Mouse (Mus musculus) C2C12 (cell line): ENCODE data around the gene Nfia. TPM values are rescaled to one million over a fixed set of nuclear protein-coding genes. Genes with fewer than 3 reads are reported as not detected.

Experiments used
- H3K27me3 ChIP-seq: one replicate; pipeline ENCODE4 v1.6.1; 2011; ENCODE audit not compliant: control insufficient read depth, insufficient read depth, insufficient read length
- H3K36me3 ChIP-seq: one replicate; pipeline ENCODE4 v1.6.1; 2011; ENCODE audit not compliant: control insufficient read depth, insufficient read depth
- H3K4me3 ChIP-seq: one replicate; pipeline ENCODE4 v1.5.1; 2011; ENCODE audit warnings: mild to moderate bottlenecking, control low read depth; ENCODE audit not compliant: poor library complexity, insufficient read depth, severe bottlenecking
- H3K79me2 ChIP-seq: one replicate; pipeline ENCODE4 v1.6.1; 2011; ENCODE audit not compliant: control insufficient read depth, insufficient read depth
- H3K79me3 ChIP-seq: one replicate; pipeline ENCODE4 v1.6.1; 2011; ENCODE audit warnings: low read depth, control low read depth
- H3ac ChIP-seq: one replicate; pipeline ENCODE3; 2011; ENCODE audit warnings: low read depth; ENCODE audit not compliant: control insufficient read depth, insufficient read length
- CEBPB ChIP-seq: IDR thresholded peaks from one replicate; pipeline ENCODE4 v1.6.1; 2011; ENCODE audit warnings: low read depth, mild to moderate bottlenecking, control low read depth, moderate library complexity
- CTCF ChIP-seq: IDR thresholded peaks from one replicate; pipeline ENCODE4 v1.5.1; 2011; ENCODE audit not compliant: control insufficient read depth, insufficient read depth, insufficient read length
- FOSL1 ChIP-seq: IDR thresholded peaks from one replicate; pipeline ENCODE4 v1.8.0; 2011; ENCODE audit warnings: mild to moderate bottlenecking, low read length; ENCODE audit not compliant: poor library complexity, insufficient read depth, severe bottlenecking
- MAX ChIP-seq: IDR thresholded peaks from one replicate; pipeline ENCODE4 v1.6.1; 2011; ENCODE audit warnings: mild to moderate bottlenecking, control low read depth
- MYOD1 ChIP-seq: IDR thresholded peaks from one replicate; pipeline ENCODE4 v1.6.1; 2011; ENCODE audit warnings: low read depth; ENCODE audit not compliant: control insufficient read depth, insufficient read length
- MYOG ChIP-seq: IDR thresholded peaks from one replicate; pipeline ENCODE4 v1.6.1; 2011; ENCODE audit not compliant: control insufficient read depth, insufficient read length; ENCODE audit errors: extremely low read depth
- USF1 ChIP-seq: IDR thresholded peaks from one replicate; pipeline ENCODE4 v1.6.1; 2011; ENCODE audit warnings: low read depth, mild to moderate bottlenecking, control low read depth, moderate library complexity
- polyA plus RNA-seq: library from polyadenylated mRNA; unstranded; fragments of >200 nt; fragmentation: generic; extraction: Trizol; gene quantifications from one replicate; pipeline ENCODE4 v1.2.1, GENCODE M21; 2012; ENCODE audit warnings: missing spikeins

Nfia gene
- polyA plus RNA-seq, 1 experiment: 0.33 TPM

DNA sequence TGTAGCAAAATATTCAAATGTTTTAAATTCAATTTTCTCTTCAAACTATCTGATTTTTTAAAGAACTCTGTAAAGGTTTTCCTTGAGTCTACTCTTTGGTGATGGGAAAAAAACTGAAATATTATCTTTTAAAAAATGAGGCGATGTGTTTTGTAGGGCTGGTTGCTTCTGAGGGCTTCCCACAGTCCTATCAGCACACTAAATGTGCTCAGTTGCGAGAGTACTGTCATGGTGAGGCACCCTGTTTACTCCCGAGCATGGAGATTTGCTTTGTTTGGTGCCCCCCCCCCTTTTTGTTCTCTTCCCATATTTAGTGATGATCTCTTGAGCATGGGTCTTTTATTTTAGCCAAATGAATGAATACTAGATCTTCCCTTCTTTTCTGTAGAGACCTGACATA is 9.5 kb downstream of the Nfia start:
- Histone ChIP-seq H3K36me3 (no peaks in the 10 kb centered on the region), H3ac (no peak overlapping the region), H3K79me3 (no peaks in the 10 kb centered on the region), H3K4me3 (no peak overlapping the region), H3K79me2 (no peaks in the 10 kb centered on the region), H3K27me3 (peaks cover 19% of the 10 kb centered on the region)
- TF ChIP-seq FOSL1: no peak
- no peak for TF ChIP-seq MAX
- TF ChIP-seq MYOD1: no peak
- no peak for TF ChIP-seq CEBPB
- no peak for TF ChIP-seq MYOG
- TF ChIP-seq USF1: no peak

DNA sequence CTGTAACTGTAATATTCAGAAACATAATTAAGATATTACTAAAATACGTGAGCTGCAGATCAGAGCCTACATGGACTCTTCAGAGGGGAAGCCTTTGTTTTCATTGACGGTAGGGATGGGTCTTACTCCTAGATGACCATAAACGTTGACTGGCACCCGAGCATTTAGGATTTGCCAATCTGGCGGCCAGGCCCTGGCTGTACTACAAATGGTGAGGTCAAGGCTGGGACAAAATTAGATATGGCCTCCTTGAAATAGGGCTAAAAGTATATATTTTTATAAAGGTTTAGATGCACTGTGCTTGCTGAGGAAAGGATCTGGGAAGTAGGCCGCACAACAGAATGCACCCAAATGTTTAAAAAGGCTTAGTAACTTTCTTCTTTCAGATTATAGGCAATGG is 10.0 kb downstream of the Nfia start:
- H3K4me3 ChIP-seq: no peak overlapping the region
- no peaks in the 10 kb centered on the region for H3K79me3 ChIP-seq
- no peaks in the 10 kb centered on the region for H3K79me2 ChIP-seq
- peaks cover 15% of the 10 kb centered on the region for H3K27me3 ChIP-seq
- no peaks in the 10 kb centered on the region for H3K36me3 ChIP-seq
- no peak for TF ChIP-seq FOSL1
- no peak for TF ChIP-seq MAX
- TF ChIP-seq CTCF: no peak
- no peak for TF ChIP-seq USF1
- no peak for TF ChIP-seq CEBPB
- TF ChIP-seq MYOG: no peak
- no peak for TF ChIP-seq MYOD1
- no peak overlapping the region for H3ac ChIP-seq

DNA sequence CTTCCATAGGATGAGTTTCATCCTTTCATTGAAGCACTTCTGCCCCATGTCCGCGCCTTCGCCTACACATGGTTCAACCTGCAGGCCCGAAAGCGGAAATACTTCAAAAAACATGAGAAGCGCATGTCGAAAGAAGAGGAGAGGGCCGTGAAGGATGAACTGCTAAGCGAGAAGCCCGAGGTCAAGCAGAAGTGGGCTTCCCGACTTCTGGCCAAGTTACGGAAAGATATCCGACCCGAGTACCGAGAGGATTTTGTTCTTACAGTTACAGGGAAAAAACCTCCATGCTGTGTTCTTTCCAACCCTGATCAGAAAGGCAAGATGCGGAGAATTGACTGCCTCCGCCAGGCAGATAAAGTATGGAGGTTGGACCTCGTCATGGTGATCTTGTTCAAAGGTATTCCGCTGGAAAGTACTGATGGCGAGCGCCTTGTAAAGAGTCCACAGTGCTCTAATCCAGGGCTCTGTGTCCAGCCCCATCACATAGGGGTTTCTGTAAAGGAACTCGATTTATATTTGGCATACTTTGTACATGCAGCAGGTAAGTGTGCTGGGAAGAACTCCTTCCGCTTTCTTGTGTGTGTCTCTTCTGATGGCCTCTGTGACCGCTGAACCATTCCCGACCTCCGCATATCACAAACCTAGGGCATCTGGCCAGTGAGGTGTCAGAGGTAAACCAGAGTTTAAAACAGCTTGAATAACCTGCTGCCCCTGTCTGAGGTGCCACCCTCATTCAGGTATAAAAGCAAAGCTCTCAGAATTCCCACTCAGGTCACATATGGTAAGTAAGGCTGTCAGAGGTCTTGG is 10.7 kb downstream of the Nfia start:
- H3K79me2 ChIP-seq: no peaks in the 10 kb centered on the region
- H3ac ChIP-seq: no peak overlapping the region
- TF ChIP-seq MYOD1: no peak
- H3K36me3 ChIP-seq: no peaks in the 10 kb centered on the region
- H3K4me3 ChIP-seq: no peak overlapping the region
- H3K27me3 ChIP-seq: peaks cover 8% of the 10 kb centered on the region
- H3K79me3 ChIP-seq: no peaks in the 10 kb centered on the region

DNA sequence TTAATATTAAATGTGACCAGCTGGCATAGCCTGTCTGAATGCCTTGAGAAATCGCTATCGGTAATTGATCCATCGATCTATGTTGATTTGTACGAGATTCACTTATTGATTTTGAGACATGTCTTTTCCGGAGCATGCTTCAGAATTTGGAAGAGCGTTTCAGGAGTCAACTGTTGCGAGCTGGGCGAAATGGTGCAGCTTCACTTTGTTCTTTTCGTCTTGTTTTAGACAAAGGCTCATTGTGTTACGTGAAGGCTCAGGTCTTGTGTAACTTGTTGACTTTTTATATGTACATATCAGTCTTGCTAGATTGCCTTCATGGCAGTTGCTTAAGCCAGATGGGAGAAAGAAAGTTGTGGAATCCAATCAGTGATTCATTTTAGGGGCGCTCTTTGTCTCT is 11.7 kb downstream of the Nfia start:
- Histone ChIP-seq H3ac (no peak overlapping the region), H3K79me2 (no peaks in the 10 kb centered on the region), H3K36me3 (no peaks in the 10 kb centered on the region), H3K79me3 (no peaks in the 10 kb centered on the region), H3K4me3 (no peak overlapping the region), H3K27me3 (no peaks in the 10 kb centered on the region)
- no peak for TF ChIP-seq MYOG
- TF ChIP-seq CTCF: no peak
- TF ChIP-seq USF1: no peak
- TF ChIP-seq FOSL1: no peak
- no peak for TF ChIP-seq MAX
- TF ChIP-seq MYOD1: no peak
- TF ChIP-seq CEBPB: no peak

DNA sequence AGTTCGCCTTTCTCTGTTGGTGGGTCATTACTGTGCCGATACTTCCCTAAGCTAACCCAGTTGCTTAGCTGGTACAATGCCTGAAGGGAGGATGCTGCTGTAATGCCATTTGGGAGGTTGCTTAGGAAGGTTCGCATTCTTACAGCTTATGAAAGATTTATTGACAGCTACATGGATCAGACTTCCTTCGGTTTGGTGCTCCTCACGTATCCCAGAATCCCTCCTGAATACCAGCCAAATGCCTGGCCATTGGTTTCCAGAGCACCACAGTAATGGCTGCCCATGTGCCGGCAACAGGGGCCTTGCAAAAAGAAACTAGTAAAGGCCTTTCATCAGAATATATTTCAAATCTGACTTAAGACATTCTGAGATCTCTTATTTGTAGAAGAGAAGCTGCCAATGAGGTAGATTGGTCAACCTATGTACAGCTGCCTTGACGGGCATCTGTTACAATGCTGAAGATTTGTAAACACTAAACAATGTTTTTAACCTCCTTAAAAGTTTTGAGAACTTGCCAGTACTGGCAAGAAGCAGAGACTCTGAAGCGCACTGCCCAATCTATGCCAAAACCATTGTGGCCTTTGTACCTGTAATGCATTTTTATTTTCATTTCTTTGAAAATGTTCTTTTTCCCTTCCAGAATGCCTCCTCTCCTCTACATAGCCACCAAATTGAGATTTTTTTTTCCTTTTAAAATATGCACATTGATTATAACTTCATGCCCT is 13.2 kb downstream of the Nfia start:
- H3K79me3 ChIP-seq: no peaks in the 10 kb centered on the region
- H3K4me3 ChIP-seq: no peak overlapping the region
- TF ChIP-seq CEBPB (no peak), MAX (no peak), CTCF (no peak), FOSL1 (no peak), MYOD1 (no peak), MYOG (no peak), USF1 (no peak)
- H3K36me3 ChIP-seq: no peaks in the 10 kb centered on the region
- no peaks in the 10 kb centered on the region for H3K79me2 ChIP-seq
- no peak overlapping the region for H3ac ChIP-seq
- no peaks in the 10 kb centered on the region for H3K27me3 ChIP-seq

DNA sequence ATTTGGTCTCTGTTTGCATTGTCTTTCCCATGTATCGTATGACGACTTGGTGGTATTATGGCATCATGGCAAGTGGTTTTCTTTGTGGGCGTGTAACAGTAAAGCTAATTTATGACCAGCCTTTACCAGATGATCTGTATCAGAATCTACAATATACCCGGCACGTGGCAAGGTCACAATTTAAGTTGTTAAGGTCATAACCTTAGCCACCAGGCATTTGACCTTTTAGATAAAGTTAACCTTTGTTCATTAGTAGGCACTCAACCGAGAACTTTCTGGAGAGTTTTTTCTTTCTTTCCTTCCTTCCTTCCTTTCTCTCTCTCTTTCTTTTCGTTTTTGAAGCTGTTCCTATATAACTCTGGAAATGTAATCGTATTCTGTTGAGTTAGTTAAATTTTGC is 14.0 kb downstream of the Nfia start:
- Histone ChIP-seq H3ac (no peak overlapping the region), H3K4me3 (no peak overlapping the region), H3K36me3 (no peaks in the 10 kb centered on the region), H3K79me2 (no peaks in the 10 kb centered on the region), H3K79me3 (no peaks in the 10 kb centered on the region), H3K27me3 (no peaks in the 10 kb centered on the region)
- TF ChIP-seq CTCF (no peak), MAX (no peak), USF1 (no peak), FOSL1 (no peak), MYOG (no peak)
